Comparison of ENCODE assay signal across 17 mouse cellular contexts in the genomic region with DNA sequence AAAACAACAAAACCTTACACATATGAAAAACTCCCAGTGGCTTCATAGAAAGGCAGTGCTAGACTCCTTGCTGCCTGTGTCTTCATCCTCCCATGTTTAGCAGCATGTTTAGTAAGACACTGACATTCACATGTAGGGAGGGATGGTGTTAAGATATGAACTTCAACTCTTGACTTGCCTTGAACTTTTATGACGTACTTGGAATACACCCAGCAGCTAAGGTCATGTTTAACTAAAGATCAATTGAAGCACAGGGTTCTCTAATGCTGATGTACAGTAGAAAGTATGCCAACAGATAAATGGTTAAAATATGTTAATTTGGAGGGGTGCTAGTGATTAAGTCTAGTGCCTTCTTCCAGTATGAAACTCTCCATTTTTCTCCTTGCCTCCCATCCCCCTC. TPM values are rescaled to one million over a fixed set of nuclear protein-coding genes. Genes with fewer than 3 reads are reported as not detected.
"Had no signal": no experiment of that assay in that cellular context is flagged by ENCODE, and none has a peak within 500 bp of the region (broad histone marks: within the 10 kb centered on the region; RNA-seq: fewer than 3 reads in every experiment).

No protein-coding gene starts in this region.

- DNase-seq: retina, postnatal 1 day; right cerebral cortex, adult 18-20 months; right cerebral cortex, postnatal 14 days; right cerebral cortex, postnatal 25 days; right cerebral cortex, postnatal 4 days; spleen, adult 18-20 months; thymus, adult 18-20 months; thymus, adult 2 months; thymus, postnatal 14 days; thymus, postnatal 25 days; thymus, postnatal 36 days; thymus, postnatal 4 days had no signal

- H3K27ac ChIP-seq: neural tube, embryonic 13.5 days; neural tube, embryonic 15.5 days; stomach, embryonic 15.5 days; stomach, postnatal 0 days had no signal

- H3K9ac ChIP-seq: neural tube, embryonic 13.5 days; neural tube, embryonic 15.5 days; stomach, embryonic 15.5 days had no signal

- H3K36me3 ChIP-seq: neural tube, embryonic 13.5 days; neural tube, embryonic 15.5 days; stomach, embryonic 15.5 days had no signal

- H3K27me3 ChIP-seq: stomach, embryonic 15.5 days had no signal

- H3K4me3 ChIP-seq: neural tube, embryonic 13.5 days; neural tube, embryonic 15.5 days; stomach, embryonic 15.5 days had no signal

RNA-seq across cellular contexts. Expression of a gene that starts 4.1 kb away (rescaled TPM):
- polyA plus RNA-seq: thymus, postnatal 0 days had no signal
